Mouse (Mus musculus): ENCODE measurements around the gene Chdh. TPM values are rescaled to one million over a fixed set of nuclear protein-coding genes. Genes with fewer than 3 reads are reported as not detected.

Gene Chdh
- polyA plus RNA-seq, 1 experiment = 1.3 TPM

GRCm38 (mm10) chr14:30017794-30018462 is 9.1 kb downstream of the Chdh start:
- Histone ChIP-seq H3K4me1 (ENCODE audit: control insufficient read depth, insufficient read depth, low read length) (no peaks in the 10 kb centered on the region), H3K9ac (ENCODE audit: low read depth, poor library complexity, severe bottlenecking) (no peak overlapping the region), H3K4me3 (ENCODE audit: low read depth, low read length) (no peak overlapping the region), H3K27me3 (ENCODE audit: control insufficient read depth, insufficient read depth, low read length, poor library complexity, severe bottlenecking) (no peaks in the 10 kb centered on the region), H3K36me3 (ENCODE audit: control insufficient read depth, insufficient read depth, low read length, poor library complexity, severe bottlenecking) (no peaks in the 10 kb centered on the region), H3K9me3 (replicated peaks; ENCODE audit: control insufficient read depth, insufficient read depth, low read length, poor library complexity, severe bottlenecking) (no peaks in the 10 kb centered on the region), H3K27ac (ENCODE audit: insufficient read depth, low read length) (no peak overlapping the region)
- TF ChIP-seq POLR2A (IDR thresholded peaks at IDR 0.05; ENCODE audit: insufficient read depth, low read length) = no peak
- no peak for TF ChIP-seq EP300 (IDR thresholded peaks at IDR 0.05; ENCODE audit: insufficient read depth, low read depth, low read length)
- no peak for TF ChIP-seq CTCF (IDR thresholded peaks at IDR 0.05; ENCODE audit: low read depth, low read length)

DNA sequence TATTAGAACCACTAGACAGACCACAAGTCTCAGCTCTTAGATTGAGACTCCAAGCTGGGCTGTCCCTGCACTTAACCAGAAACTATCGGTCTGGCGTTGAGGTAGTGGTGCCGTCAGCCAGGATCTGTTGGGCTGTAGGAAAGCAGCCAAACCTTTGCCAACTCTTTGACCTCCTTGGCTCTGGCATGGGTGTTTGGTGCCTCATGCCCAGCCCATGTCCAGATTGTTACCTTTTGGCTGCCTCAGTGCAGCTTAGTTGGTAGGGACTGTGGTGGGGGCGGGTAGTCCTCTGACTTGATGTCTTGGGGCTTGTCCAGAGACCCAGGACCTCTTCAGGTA is 9.6 kb downstream of the Chdh start:
- Histone ChIP-seq H3K27ac (ENCODE audit: insufficient read depth, low read length) (no peak overlapping the region), H3K9ac (ENCODE audit: low read depth, poor library complexity, severe bottlenecking) (no peak overlapping the region), H3K4me1 (ENCODE audit: control insufficient read depth, insufficient read depth, low read length) (no peaks in the 10 kb centered on the region), H3K9me3 (replicated peaks; ENCODE audit: control insufficient read depth, insufficient read depth, low read length, poor library complexity, severe bottlenecking) (no peaks in the 10 kb centered on the region), H3K4me3 (ENCODE audit: low read depth, low read length) (no peak overlapping the region), H3K36me3 (ENCODE audit: control insufficient read depth, insufficient read depth, low read length, poor library complexity, severe bottlenecking) (no peaks in the 10 kb centered on the region), H3K27me3 (ENCODE audit: control insufficient read depth, insufficient read depth, low read length, poor library complexity, severe bottlenecking) (no peaks in the 10 kb centered on the region)
- no peak for TF ChIP-seq EP300 (IDR thresholded peaks at IDR 0.05; ENCODE audit: insufficient read depth, low read depth, low read length)
- no peak for TF ChIP-seq POLR2A (IDR thresholded peaks at IDR 0.05; ENCODE audit: insufficient read depth, low read length)
- no peak for TF ChIP-seq CTCF (IDR thresholded peaks at IDR 0.05; ENCODE audit: low read depth, low read length)

- Histone ChIP-seq H3K4me3 (ENCODE audit: low read depth, low read length) (no peak overlapping the region), H3K27ac (ENCODE audit: insufficient read depth, low read length) (no peak overlapping the region), H3K9ac (ENCODE audit: low read depth, poor library complexity, severe bottlenecking) (no peak overlapping the region), H3K9me3 (replicated peaks; ENCODE audit: control insufficient read depth, insufficient read depth, low read length, poor library complexity, severe bottlenecking) (no peaks in the 10 kb centered on the region), H3K4me1 (ENCODE audit: control insufficient read depth, insufficient read depth, low read length) (no peaks in the 10 kb centered on the region), H3K36me3 (ENCODE audit: control insufficient read depth, insufficient read depth, low read length, poor library complexity, severe bottlenecking) (no peaks in the 10 kb centered on the region), H3K27me3 (ENCODE audit: control insufficient read depth, insufficient read depth, low read length, poor library complexity, severe bottlenecking) (no peaks in the 10 kb centered on the region)
- TF ChIP-seq EP300 (IDR thresholded peaks at IDR 0.05; ENCODE audit: insufficient read depth, low read depth, low read length) (no peak), CTCF (IDR thresholded peaks at IDR 0.05; ENCODE audit: low read depth, low read length) (no peak), POLR2A (IDR thresholded peaks at IDR 0.05; ENCODE audit: insufficient read depth, low read length) (no peak)
These were observed 10.0 kb downstream of the Chdh start for GRCm38 (mm10) chr14:30018846-30019245.

- no peak overlapping the region for H3K9ac ChIP-seq (ENCODE audit: low read depth, poor library complexity, severe bottlenecking)
- no peaks in the 10 kb centered on the region for H3K4me1 ChIP-seq (ENCODE audit: control insufficient read depth, insufficient read depth, low read length)
- no peaks in the 10 kb centered on the region for H3K36me3 ChIP-seq (ENCODE audit: control insufficient read depth, insufficient read depth, low read length, poor library complexity, severe bottlenecking)
- H3K27me3 ChIP-seq (ENCODE audit: control insufficient read depth, insufficient read depth, low read length, poor library complexity, severe bottlenecking) = no peaks in the 10 kb centered on the region
- H3K27ac ChIP-seq (ENCODE audit: insufficient read depth, low read length) = no peak overlapping the region
- TF ChIP-seq CTCF (IDR thresholded peaks at IDR 0.05; ENCODE audit: low read depth, low read length) = no peak
- no peak for TF ChIP-seq EP300 (IDR thresholded peaks at IDR 0.05; ENCODE audit: insufficient read depth, low read depth, low read length)
- no peak for TF ChIP-seq POLR2A (IDR thresholded peaks at IDR 0.05; ENCODE audit: insufficient read depth, low read length)
- no peak overlapping the region for H3K4me3 ChIP-seq (ENCODE audit: low read depth, low read length)
- H3K9me3 ChIP-seq (replicated peaks; ENCODE audit: control insufficient read depth, insufficient read depth, low read length, poor library complexity, severe bottlenecking) = no peaks in the 10 kb centered on the region
These were observed 10.6 kb downstream of the Chdh start for GRCm38 (mm10) chr14:30019375-30019774.

- Histone ChIP-seq H3K4me3 (ENCODE audit: low read depth, low read length) (no peak overlapping the region), H3K27me3 (ENCODE audit: control insufficient read depth, insufficient read depth, low read length, poor library complexity, severe bottlenecking) (no peaks in the 10 kb centered on the region), H3K27ac (ENCODE audit: insufficient read depth, low read length) (no peak overlapping the region), H3K4me1 (ENCODE audit: control insufficient read depth, insufficient read depth, low read length) (no peaks in the 10 kb centered on the region), H3K9me3 (replicated peaks; ENCODE audit: control insufficient read depth, insufficient read depth, low read length, poor library complexity, severe bottlenecking) (no peaks in the 10 kb centered on the region), H3K36me3 (ENCODE audit: control insufficient read depth, insufficient read depth, low read length, poor library complexity, severe bottlenecking) (no peaks in the 10 kb centered on the region), H3K9ac (ENCODE audit: low read depth, poor library complexity, severe bottlenecking) (no peak overlapping the region)
- no peak for TF ChIP-seq EP300 (IDR thresholded peaks at IDR 0.05; ENCODE audit: insufficient read depth, low read depth, low read length)
- no peak for TF ChIP-seq CTCF (IDR thresholded peaks at IDR 0.05; ENCODE audit: low read depth, low read length)
- TF ChIP-seq POLR2A (IDR thresholded peaks at IDR 0.05; ENCODE audit: insufficient read depth, low read length) = no peak
These were observed 11.2 kb downstream of the Chdh start for GRCm38 (mm10) chr14:30019792-30020575.

GRCm38 (mm10) chr14:30022471-30022870 is 13.6 kb downstream of the Chdh start:
- no peaks in the 10 kb centered on the region for H3K27me3 ChIP-seq (ENCODE audit: control insufficient read depth, insufficient read depth, low read length, poor library complexity, severe bottlenecking)
- no peaks in the 10 kb centered on the region for H3K36me3 ChIP-seq (ENCODE audit: control insufficient read depth, insufficient read depth, low read length, poor library complexity, severe bottlenecking)
- no peaks in the 10 kb centered on the region for H3K4me1 ChIP-seq (ENCODE audit: control insufficient read depth, insufficient read depth, low read length)
- no peaks in the 10 kb centered on the region for H3K9me3 ChIP-seq (replicated peaks; ENCODE audit: control insufficient read depth, insufficient read depth, low read length, poor library complexity, severe bottlenecking)
- H3K4me3 ChIP-seq (ENCODE audit: low read depth, low read length) = no peak overlapping the region
- H3K9ac ChIP-seq (ENCODE audit: low read depth, poor library complexity, severe bottlenecking) = no peak overlapping the region
- TF ChIP-seq EP300 (IDR thresholded peaks at IDR 0.05; ENCODE audit: insufficient read depth, low read depth, low read length) = no peak
- no peak for TF ChIP-seq POLR2A (IDR thresholded peaks at IDR 0.05; ENCODE audit: insufficient read depth, low read length)
- no peak for TF ChIP-seq CTCF (IDR thresholded peaks at IDR 0.05; ENCODE audit: low read depth, low read length)
- no peak overlapping the region for H3K27ac ChIP-seq (ENCODE audit: insufficient read depth, low read length)

Data from ES-Bruce4 (cell line).